Mouse (Mus musculus) R1 (cell line): ENCODE measurements at regions not wholly inside any gene's neighbourhood (a gene's known extent, or its start where the extent isn't known, plus 50 kb on each side); places are given as distances from the start of the nearest gene placed in this dataset.
A peak's percentile ranks its signal among the peaks of the same experiment; 100 is the strongest.

Source experiments
- DNase-seq: peaks from one replicate; pipeline ENCODE4 v3.0.0-alpha.2; 2018; ENCODE audit warnings: low read depth, low spot score

DNA sequence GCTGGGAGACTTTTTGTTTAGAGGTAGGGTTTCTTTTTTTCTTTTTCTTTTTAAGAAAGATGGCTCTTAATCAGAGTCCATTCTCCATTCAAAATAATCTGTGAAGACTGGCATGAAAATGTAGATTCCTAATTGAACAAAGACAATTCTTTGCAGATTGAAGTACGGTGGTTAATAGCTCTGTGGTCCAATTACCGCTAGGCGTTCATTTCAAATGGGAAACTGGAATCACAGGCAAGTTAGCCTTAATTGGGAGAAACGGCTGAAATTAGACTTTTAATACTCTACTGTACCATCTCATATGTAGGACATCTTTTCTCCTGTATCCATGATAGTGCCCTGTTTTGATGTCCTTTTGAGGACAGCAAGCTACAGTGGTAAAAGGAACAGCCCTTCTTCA, 61.2 kb downstream of the Ascl1 start:
- DNase-seq, result no peak

DNA sequence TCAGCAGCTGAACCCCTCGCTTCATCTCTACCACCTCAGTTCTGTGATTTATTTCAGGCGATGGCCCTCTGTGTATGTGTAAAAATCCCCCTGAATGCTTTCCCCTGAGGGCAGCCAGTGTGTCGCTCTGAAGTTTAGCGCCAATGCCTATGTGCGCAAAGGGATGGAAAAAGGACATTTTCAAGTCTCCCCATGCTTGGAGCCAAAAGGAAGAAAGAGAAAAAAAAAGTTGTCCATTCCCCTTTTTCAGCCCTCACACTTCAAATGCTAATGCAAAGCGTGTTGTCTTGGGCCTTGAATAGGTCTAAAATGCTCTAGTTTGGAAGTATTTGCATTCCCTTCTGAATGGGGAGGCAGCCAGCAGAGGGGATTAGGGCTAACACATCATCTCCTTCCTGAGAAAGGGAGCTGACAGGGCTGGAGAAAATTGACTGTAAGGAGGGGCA, 73.5 kb downstream of the Ascl1 start:
- peak; percentile 57 for DNase-seq

DNA sequence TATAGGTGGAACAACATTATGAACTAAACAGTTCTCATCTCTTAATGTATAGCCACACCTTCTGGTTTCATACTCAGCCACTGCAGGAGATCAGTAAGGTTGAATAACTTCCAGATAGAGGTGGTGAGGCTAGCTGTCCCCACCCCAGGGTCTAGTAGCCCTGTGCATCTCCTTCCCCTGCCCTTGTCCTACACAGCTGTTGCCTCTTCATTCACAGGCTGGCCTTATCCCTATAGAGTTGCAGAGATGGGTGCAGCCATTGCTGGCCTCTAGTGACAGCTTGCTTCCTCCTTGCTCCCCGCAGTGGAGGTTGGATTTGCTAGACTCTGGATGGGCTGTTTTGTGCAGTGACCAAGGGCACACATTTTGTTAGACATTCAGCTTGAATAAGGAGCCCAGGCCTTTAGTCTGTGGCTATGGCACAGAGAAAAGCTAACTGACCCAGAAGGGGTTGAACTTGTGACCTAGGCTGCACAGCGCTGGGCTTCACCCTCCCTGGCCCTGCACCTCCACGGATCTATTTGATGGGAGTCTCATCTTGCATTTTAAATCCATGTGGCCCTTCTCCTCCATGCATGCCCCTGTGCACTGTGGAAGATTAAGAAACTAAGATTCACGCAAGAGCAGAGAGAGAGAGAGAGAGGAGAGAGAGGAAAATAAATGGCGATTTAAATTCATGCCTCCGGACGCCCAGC, 74.1 kb downstream of the Ascl1 start:
- DNase-seq, result no peak

DNA sequence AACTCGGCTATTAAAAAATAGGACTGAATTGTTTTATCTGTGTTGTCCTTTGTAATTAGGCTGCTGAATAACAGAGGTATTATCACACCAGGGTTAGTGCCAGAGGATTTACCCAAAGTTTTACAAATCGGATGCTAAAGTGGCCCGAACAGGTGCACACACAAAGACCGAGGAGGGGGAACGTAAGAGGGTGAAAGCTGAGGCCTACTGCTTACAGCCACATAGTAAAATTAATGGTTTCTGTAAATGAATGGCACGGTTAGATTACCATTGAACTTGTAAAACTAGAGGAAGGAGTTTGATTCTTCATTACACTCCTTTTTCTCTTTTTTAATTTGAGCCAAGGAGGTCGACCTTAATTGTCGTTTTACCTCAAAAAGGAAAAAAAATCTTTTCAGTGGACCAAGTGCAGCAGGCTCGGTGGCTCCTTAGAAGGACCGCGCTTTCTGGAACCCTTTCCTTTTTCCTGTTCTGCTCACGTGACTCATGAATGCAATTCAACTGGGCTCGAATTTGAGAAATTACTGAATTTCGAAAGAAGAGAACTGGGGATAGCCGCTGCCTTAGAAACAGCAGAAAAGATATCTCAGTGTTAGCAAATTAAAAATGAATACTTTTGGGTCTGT, 99.1 kb downstream of the Ascl1 start:
- DNase-seq, result no peak

DNA sequence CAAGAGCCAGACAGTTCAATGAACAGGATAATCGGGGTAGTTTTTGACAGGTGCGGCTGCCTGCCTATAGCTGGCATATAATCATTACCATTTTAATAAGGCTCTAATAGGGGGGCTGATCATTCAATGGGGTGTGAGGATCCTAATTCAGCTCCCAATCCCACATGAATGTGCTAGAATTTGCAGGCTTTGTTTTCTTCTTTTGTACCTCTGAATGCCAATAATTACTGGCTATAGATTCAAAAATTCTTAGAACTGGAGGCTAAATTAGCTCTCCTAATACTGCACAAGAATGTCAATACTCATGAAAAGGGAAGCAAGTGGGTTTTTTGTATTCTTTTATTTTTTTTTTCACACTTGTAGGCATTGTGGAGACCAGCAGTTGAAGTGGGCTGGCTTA, 104.3 kb downstream of the Ascl1 start:
- DNase-seq, result no peak

DNA sequence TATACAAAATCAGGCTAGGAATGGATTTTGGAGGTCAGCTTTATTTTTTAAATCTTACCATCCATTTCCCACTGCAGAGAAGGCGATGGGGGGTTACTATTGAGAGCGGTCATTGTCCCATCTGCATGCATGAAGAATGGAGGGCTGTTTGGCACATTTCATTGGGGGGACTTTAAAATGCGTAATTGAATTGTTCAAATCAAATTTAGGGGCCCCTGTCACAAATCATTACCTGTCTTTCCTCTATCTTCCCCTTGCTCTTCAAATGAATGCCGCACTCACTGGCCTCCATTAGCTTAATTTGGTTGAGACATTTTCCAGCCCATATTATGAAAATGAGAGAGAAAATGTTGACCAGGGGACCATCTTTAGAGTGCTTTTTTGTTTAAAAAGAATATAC, 108.2 kb downstream of the Ascl1 start:
- DNase-seq, result no peak

DNA sequence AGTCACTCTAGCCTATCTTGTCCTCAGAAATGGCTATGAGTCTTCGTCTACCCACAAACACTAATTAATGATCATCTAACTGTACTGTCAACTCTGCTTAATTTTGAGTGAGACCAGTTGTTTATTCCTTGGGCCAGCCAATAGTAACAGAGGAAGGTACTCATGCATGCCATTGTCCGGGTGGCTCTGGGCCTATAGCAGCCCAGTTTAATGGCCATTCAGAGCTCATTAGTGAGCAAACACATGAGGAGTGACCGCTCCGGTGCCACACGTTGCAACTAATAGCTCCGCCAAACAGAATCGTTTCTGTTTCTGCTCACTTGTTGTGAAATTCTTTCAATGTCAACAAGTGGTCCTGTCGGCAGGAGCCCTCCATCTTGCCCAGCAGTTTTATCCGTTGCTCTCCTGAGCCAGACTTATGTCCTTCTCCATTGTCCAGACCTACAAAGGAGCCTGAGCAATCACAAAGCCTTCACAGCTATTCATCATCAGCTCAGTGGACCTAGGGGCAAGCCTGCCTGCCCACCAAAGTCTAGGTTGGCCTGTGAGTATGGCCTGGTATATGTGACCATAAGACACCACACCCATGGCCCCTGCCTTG, 108.8 kb downstream of the Ascl1 start:
- no peak for DNase-seq

DNA sequence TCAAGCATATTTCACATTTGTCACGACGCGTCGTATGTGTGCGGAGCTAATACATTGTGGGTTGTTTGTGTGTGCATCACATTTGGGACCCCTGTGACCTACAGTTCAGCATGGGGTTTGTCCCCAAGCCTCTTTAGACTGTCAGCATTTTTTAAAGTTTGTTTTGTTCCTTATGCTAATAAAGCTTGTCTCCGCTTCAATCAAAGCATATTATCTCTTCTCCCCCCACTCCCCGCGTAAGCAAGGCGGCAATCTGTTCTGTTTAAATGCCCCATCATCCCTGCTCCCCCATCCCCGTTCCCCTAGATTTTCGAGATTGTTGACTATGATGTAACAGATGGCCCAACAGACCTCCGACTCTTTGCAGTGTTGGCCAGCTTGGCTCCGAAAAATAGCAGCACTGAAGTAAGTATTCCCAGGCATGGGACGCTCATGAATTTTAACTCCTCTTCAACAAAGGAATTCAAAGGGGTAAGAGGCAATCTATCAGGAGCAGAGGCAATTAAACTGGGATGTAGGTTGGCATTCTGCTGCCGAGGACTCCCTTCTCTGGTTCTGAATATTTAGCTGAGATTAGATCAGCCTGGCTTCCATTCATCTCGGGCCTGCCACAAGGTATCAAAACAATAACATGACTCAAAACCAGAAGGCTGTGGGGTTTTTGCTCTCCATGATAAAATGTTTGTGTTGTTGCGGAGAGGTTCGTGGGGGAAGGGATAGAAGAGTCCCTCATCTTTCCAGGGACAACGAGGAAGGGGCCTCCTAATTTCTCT, 141.9 kb downstream of the Ascl1 start:
- DNase-seq, result no peak

DNA sequence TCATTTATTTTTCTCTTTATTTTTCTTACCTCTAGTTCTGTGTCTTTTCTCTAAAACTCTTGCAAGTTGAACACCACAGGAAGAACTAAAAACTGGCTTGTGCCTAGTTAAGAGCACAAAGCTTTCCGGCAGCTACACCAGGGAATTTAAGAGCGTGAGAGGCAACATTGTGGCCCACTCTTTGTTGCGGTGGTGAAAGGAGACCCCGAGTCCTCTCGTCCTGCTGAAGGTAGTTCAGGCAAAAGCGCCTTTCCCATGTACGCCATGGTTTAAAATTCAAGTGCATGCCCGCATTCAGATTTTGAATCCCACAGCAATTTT, 142.4 kb downstream of the Ascl1 start:
- DNase-seq, result no peak

DNA sequence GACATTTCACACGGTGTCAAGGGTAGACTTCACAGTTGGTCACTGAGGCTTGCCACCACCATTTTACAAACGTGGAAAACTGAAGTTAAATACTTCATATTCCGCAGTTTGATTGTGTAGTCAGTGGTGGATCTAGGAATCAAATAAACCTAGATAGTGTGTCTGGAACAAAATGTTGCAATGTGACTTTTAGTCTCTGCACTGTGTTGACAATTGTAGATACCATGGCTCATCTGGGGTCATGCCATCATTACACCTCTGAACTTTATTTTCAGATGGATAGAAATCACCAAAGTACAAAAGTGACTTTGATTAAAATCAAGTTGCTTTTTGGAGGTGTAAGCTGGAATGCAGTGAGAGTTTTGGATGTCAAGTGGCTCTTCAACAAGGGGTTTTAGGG, 158.3 kb downstream of the Ascl1 start:
- no peak for DNase-seq

DNA sequence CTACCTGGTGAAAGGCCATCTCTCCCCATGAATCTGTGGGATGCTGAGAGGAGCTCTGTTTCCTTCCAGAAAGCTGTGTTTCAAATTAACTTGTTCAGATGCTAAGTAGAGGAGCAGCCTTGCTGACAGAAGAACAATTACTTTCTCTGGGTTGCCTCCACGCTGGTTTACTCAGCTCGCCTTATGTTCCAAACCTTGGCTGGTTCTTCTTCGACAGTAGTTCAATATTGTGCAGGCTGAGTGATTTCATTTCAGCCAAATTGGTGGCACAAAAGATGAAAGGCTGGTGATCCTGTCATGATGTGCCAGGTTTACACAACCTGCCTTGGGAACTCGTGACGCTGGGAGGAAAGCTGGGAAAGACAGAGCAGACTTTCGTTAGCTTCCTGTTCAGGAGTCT, 160.1 kb downstream of the Ascl1 start:
- DNase-seq, result no peak

DNA sequence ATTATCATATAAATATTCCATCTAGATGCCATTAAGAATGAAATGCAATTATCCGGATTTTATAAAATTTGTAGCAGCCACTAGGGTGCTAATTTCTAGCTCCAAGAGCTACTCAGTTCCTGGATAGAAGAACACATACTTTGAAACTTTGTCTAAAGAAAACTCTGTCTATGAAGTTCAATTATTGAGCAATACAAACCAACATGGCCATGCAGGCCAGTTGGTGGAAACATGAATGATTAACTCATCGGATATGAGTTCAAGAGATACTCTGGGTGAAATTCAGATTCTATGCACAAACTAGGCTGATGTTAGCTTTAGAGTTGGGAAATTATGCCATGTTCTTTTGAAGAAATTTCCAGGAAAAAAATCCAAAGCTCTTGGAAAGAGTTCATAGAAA, 164.0 kb downstream of the Ascl1 start:
- DNase-seq, result no peak

DNA sequence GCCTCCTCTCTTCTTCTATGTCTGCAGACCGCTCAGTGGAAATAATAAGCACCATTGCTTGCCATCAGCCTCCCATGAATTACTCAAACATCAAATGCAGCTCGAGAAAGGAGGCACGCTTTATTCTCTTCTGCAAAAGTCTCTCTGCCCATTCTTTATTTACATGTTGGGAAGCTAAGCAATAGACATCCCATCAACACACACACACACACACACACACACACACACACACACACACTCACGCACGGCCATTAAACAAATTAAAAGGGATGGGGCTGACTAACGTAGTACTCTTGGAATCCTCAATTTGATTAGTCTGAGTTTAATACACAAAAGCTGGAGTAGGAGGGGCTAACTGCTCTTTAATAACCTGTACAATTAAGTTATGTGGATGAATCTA, 167.7 kb downstream of the Ascl1 start:
- DNase-seq, result no peak

DNA sequence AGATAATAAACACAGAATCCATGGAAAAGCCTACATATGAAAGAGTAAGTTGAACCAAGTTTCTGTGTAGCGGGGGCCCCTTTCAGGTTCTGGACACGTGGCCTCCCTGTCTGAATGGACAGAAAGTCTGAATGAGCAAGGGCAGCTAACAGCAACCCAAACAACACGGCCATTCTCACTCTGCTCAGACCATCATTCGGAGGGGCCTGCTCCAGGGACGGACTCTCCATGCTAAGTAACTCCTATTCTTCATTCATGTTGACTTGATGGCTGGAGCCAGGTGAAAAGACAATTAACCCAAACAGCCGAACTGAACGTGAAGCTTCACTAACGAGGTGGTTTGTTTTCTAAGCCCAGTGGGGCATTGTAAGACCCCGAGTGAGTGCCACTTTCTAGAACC, 168.3 kb downstream of the Ascl1 start:
- no peak for DNase-seq

DNA sequence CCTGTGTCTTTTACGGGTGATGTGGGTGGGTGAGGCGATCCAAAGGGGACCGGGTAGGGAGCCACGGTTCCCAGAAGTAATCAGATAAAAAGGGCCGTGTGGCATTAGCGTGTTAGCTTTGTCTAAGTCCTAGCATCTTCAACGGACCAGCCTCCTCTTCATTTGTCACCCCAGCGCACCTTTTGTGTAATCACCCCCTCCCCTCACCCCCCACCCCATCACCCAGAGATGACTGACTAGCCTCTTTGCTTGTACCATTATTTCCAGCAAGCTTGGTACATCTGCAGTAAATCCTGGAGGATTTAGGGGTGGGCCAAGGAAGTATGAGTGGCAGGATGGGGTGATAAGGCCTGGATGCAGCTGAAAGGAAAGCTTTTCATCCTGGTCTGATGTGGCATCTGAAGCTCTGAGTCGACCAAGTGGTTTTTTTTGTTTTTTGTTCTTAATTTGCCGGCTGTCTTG, 183.8 kb downstream of the Ascl1 start:
- no peak for DNase-seq

DNA sequence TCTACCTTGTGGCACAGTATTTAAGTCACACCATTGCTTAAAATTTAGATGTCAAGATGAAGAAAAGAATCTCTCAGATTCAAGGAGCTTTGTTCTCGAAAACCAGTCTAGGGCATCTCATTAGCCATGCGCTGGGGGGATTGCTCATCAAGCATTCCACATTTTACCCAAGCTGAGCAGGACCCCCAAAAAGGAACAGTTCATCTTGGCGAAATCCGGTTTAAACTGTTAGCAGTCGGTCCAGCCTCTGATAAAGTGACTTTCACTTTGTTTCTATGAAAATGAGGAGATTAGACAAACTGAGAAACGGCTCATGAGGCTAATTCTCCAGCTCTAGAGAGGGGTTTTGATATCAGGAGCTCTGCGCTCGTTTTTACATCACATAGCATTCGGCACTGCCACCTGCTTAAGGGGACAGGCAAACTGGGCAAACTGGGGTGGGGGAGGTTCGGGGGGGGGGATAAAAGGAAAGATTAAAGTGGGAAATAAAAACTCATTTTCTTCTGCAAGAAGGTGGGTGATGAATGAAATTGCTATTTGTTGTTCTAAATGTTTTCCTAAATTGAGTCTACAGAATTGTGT, 184.6 kb downstream of the Ascl1 start:
- no peak for DNase-seq

DNA sequence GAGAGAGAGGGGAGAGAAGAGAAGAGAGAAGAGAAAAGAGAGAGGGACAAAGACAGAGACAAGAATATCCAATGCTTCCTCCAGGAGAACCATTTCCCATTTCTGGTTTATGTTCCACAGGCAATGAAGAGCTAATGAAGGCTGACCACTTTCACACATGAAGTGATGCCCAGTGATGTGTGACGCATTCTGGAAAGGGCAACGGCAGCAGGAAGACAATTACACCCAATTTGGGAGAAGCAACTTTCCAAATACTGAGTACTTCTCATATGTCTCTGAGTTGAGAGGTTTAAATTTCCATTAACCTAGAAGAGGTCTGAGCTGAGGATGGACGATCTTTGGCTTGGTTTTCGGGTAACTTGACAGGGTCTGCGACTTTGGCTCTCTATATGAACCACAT, 196.3 kb downstream of the Ascl1 start:
- no peak for DNase-seq

DNA sequence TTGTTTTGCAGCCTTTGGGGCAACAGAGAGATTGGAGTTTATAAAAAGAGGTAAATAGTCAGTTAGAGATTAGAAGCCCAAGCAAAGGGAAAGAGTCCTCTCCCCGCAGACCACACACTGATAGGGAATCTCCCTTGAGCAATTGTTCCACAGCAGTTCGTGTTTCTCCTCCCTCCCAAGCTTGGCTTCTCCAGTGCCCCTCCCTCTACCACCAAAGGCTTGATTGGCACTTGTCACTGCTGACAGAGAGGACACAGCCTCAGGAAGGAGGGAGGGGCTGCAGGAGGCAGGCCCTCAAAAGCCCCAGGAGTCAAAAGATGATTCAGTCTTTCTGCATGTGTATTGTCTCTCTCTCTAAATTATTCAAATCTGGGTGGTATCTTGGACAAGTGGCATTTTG, 200.1 kb downstream of the Ascl1 start:
- peak; percentile 1 for DNase-seq

DNA sequence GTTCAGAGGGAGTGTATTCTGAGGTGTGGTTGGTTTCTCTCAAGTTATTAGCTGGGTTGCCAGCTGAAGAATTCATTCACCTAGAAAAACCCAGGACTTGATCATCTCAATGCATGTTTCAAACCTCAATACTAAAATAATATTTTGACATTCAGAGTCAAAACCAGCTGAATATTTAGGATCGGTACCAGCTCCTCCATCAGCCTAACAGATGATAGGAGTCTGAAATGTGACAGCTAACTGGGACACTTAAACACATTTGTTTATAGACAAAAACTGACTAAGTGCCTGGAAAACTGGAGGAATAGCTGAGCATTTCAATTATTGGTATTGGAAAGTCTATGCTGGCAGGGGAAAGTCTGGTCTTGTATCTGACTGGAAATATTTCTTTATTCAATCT, 206.6 kb downstream of the Ascl1 start:
- no peak for DNase-seq

DNA sequence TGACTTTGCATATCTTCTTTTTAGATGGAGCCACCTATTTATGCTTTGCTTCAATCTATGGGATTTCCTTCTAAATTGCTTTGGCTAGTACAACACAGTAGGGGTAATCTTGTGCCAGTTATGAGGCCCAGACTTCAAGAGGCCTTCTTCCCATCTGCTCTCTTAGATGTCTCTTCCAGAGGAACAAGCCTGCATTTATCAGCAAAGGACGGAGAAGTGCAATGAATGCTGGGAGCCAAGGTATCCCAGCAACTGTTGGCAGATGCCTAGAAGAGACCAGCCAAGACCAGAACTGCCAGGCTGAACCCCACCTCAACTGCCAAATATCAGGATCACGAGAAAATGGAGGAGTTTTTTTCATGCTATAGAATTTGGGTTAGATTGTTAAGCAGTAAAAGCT, 209.2 kb downstream of the Ascl1 start:
- no peak for DNase-seq
